Mouse (Mus musculus) Muller cell, postnatal 12 days (primary cell): ENCODE measurements around the gene Kcnc3.
A peak's percentile ranks its signal among the peaks of the same experiment; 100 is the strongest.

Experiments used
- DNase-seq: peaks from one replicate; pipeline ENCODE4 v3.0.0-alpha.2; 2015; ENCODE audit errors: inconsistent ontology term

Gene Kcnc3

DNA sequence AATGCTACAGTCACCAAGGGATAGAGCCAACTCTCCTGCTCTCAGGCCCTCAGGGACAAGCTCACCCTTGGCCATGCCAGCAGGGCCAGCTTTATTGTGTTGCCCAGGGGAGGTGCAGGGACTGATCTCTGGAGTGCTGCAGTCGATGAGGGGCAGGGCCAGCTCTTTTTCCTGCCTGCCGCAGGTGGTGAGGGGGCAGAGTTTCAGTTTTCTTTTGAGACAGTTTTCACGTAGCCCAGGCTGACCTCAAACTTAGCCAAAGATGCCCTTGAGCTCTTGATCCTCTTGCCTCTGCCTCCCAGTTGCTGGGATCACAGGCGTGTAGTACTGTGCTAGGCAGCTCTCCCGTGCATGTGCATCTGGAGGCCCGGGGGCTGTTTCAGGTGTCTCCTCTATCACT lies 19.5 kb upstream of the Kcnc3 start:
- DNase-seq = no peak

DNA sequence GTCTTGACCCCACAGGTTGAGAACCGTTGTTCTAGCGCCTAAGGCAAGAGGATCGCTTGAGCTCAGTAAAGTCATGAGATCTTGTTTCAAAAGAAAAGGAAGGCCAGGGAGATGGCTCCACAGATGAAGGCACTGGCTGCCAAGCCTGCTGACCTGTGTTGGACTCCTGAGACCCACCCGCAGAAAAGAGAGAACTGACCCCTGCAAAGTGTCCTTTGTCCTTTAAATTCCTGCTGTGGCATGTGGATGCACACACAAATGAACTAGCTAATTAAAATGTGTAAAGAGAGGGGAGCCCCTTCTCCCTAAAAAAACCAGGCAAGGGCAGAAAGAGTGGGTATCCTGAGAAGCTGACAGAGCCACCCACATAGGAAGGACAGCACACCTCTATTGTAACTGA lies 18.7 kb upstream of the Kcnc3 start:
- no peak for DNase-seq

DNA sequence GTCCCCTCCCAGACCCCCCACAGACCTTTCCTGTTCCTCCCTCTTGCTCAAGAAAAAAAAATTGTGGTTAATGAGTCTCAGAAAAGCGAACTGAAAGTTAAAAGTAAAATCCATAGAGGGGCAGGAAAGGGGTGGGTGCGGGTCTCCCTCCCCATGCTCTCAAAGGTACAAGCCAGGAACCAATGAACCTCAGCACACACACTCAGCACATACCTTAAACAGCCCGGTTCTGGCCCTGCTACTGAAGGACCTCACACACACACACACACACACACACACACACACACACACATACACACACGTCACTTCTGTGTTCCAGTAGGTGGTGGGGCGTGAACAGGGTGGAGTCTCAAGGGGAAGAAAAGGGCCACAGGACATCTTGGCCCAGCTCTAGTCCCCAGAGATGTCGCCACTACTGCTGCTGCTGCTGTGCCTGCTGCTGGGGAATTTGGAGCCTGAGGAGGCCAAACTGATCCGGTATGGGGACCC lies 18.2 kb upstream of the Kcnc3 start, which contains the start of gene Napsa:
Napsa (plus strand) TSS at position 168 of the 489 bp plus-strand sequence.
- DNase-seq = no peak

DNA sequence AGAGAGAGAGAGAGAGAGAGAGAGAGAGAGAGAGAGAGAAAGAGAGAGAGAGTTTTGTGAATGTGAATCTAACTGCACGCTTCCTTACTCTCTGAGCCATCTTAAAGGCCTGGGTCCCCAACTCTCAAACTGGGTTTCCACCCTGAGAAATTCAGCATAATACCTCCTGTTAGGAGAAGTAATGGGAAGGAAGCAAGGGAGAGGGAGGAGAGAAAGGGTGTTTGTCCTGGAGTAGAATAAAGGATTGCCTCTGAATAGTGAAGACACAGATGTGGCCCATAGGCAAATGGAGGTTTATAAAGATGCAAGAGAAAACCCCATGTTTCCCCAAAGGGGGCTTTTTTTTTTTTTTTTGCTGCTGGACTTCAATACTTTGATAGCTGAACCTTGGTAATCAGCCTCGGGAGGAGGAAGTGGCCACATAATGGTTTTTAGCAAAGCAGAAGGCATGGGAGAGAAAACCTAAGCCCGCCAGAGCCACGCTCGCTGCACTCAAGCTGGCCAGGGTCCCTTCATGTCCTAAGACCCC lies 17.4 kb upstream of the Kcnc3 start:
- no peak for DNase-seq

DNA sequence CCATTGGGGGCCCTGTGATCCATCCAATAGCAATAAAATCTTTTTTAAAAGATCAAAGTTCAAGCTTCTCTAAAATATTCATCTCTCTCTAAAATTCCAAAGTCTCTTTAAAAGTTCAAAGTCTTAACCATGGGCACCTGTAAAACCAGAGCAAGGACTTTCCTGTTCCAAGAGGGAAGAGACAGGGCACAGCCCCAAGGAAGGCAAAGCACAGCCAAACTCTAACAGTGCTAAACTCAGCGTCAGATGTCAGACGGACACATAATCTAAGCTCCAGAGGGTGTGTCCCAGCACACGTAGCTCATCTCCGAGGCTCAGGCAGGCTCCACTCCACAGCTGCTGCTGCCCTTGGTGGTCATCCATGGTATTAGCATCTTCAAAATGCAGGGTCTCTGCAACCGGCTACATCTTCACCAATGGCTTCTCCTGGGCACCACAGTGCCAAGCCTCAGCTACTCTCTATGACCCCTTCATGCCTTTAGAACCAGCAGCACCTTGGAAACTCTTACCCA lies 14.1 kb upstream of the Kcnc3 start:
- no peak for DNase-seq

DNA sequence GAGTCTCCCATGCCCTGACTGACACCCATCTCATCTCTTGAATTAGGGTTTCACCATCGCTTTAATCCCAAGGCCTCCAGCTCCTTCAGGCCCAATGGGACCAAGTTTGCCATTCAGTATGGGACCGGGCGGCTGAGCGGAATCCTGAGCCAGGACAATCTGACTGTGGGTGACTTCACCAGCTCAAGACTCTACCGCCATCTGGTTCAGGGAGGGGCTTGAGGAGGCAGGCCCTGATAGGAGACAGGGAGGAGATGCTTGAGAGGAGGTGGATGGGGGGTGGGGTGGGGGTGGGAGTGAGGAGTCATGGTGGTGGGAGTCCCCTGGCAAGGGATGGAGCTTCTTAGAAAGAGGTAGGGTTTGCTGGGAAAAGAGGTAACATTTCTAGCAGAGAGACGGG lies 8.8 kb upstream of the Kcnc3 start:
- no peak for DNase-seq

DNA sequence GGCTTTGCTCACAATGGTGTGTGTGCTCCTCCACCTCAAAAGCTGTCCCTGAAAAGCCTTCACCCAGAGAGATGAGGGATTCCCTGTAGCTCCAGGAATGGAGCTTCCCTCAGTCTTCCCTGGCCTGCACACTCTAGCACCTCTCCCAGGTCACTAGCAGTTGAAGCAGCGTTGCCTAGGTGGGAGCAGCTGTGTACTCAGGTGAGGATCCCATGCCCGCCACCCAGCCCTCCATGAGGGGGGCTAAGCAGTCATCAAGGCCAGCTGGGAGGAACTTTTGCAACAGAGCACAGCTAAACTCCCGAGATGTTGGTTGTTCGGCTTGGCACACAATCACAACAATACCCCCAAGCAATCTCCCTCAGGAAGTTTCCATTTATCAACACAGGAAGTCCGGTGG lies 7.8 kb upstream of the Kcnc3 start:
- DNase-seq = no peak

DNA sequence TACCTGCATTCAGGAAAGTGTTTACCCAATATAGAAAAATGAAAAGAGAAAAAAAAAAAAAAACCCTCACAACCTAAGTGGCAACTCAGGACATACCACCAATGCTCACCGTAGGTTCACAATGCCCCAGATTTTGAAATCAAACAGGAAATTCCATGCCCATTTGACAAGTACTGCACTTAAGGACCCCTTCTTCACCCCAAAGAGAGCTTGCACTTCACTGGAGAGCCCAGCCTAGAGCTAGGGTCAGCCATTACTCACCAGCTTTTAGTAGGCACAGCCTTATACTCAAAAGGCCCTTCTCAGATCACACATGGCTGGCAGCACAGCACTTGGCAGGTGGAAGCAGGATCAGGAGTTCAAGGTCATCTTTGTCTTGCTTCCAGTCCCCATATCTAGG lies 7.3 kb upstream of the Kcnc3 start:
- no peak for DNase-seq

DNA sequence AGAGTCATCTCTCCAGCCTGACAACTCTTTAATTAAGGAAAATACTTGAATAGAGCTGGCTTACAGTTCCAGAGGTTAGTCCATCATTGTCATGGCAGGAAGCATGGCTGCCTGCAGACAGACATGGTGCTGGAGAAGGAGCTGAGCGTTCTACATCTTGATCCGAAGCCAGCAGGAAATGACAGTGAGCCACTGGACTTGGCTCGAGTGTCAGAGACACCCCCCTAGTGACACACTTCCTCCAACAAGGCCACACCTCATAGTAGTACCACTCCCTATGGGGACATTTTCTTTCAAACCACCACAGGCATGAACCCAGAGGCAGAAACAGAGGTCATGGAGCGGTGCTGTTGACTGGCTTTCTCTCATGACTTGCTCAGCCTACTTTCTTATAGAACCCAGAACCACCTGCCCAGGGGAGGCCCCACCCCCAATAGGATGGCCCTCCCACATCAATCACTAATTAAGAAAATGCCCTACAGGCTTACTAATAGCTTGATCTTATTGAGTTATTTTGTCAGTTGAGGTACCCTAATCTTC lies 6.1 kb upstream of the Kcnc3 start:
- DNase-seq = no peak

DNA sequence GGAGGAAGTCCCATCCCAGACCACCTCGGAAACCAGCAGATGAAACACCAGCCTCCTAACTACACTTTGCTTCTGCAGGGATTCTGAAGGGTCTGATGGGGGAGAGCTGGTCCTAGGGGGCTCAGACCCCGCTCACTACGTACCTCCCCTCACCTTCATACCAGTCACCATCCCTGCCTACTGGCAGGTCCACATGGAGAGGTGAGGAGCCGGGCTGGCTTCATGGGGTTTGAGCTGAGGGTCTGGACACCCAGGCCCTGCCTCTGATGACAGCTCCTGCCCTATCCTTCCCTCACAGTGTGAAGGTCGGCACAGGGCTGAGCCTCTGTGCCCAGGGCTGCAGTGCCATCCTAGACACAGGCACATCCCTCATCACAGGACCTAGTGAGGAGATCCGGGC lies 5.5 kb upstream of the Kcnc3 start:
- DNase-seq = no peak

DNA sequence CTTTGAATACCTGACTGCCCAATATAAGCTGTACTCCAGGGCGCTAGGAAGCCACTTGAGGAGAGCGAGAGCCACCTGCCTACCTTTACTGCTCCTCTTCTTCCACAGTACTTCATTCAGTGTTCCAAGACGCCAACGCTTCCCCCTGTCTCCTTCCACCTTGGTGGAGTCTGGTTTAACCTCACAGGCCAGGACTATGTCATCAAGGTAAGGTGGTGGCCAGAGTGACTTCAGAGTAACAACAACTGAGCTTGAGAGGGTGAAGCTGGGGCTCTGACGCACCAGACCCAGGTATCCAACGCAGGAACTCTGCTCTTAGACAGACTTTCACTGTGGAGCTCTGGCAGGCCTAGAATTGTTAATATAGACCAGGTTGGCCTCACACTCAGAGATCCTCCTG lies 4.9 kb upstream of the Kcnc3 start:
- no peak for DNase-seq

DNA sequence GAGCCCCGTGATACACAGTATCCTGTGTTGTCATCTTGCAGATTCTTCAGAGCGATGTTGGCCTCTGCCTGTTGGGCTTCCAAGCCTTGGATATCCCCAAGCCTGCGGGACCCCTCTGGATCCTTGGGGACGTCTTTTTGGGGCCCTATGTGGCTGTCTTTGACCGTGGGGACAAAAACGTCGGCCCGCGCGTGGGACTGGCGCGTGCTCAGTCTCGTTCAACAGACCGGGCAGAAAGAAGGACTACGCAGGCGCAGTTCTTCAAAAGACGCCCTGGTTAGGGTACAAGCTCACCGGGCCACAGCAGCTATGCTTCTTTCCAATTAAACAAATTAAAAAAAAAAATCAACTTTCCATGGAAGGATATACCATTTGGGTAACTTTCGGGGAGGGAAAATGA lies 3.9 kb upstream of the Kcnc3 start:
- DNase-seq = no peak

DNA sequence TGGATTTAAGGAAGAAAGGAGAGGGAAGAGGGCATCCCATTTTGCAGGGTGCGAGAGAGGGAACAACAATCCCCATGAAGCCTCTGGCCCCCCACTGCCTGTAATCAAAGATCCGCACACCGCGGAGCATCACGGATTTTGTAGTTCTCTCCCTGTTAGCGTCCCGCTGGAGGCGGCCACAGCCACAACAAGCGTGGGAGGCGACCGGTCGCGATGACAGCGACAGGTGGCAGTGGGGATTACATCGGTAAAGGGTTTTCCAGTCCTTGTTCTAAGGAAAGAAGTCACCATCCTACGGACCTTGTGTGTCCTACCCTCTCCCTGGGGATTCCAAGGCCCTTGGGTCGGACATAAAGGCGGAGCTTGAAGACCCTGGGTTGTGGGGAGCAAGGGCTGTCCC lies 3.5 kb upstream of the Kcnc3 start:
- peak; percentile 81 for DNase-seq

DNA sequence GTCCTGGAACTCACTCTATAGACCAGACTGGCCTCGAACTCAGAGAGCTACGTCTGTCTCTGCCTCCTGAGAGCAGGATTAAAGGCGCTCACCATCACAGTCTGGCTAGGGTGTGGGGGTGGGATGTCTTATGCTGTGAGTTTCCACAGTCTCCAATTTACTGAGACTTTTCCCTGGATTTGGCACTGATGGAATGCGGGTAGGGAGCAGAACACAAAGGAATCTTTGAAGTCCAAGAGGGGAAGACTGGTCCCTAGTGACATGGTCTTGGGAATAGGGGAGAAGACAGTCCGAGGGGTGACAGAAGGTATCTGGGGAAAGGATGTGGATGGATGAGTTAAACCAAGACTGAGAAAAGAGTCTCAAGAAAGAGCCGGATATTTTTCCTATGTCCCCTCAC lies 2.8 kb upstream of the Kcnc3 start:
- DNase-seq = no peak

DNA sequence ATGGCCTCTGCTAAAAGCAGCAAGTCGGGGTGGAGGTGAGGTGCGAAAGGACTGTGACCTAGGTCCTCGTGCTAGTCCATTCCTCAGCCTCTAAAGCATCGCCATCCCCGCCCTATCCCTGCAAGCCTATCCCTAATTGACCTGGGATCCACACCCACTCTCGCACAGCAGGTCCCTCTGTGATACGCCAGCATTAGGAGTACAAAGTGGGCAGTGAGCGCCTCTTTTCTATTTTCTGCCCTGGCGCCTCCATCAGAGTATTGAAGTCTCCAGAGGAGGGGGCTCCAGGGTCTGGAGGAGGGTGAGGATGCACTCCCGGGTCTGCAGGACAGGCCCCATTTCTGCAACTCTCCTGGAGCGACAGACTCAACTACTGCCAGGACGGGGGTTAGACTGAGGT lies 2.1 kb upstream of the Kcnc3 start:
- no peak for DNase-seq

DNA sequence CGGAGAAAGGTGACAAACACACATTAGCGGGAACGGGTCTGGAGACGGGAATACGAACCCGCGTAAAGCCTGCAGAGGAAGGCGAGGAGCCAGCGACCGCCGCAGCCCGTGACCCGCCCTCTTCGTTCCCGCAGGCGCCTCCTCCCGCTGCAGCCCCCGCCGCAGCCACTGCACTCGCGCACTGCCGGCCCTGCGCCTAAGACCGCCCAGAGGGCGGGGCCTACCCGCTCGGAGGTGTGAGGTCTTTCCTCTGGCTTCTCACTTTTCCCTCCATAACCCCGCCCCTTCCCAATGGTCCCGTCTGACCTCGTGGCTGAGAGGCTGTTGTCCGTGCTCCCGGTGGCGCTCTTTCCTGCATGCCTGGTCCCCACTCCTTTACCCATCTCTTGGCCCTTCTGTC lies 1.3 kb upstream of the Kcnc3 start:
- peak; percentile 93 for DNase-seq

DNA sequence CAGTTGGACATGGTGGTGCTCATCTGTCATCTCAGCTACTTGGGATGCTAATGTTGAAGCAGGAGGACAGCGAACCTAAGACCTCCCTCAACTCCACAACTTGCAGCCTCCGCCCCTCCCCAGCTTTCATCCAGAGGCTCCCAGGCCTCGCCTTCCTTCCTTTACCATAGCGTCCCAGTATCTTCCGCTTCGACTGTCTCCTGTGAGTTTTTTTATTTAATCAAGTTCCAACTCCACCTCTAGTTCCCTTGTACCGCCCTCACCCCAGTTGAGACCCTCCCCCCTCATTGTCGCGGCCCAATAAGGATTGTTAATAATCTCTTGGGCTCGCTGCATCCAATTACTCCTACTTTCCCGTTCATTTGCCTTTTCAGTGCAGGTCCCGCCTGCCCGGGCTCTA lies 518 bp upstream of the Kcnc3 start:
- DNase-seq = peak; percentile 36

DNA sequence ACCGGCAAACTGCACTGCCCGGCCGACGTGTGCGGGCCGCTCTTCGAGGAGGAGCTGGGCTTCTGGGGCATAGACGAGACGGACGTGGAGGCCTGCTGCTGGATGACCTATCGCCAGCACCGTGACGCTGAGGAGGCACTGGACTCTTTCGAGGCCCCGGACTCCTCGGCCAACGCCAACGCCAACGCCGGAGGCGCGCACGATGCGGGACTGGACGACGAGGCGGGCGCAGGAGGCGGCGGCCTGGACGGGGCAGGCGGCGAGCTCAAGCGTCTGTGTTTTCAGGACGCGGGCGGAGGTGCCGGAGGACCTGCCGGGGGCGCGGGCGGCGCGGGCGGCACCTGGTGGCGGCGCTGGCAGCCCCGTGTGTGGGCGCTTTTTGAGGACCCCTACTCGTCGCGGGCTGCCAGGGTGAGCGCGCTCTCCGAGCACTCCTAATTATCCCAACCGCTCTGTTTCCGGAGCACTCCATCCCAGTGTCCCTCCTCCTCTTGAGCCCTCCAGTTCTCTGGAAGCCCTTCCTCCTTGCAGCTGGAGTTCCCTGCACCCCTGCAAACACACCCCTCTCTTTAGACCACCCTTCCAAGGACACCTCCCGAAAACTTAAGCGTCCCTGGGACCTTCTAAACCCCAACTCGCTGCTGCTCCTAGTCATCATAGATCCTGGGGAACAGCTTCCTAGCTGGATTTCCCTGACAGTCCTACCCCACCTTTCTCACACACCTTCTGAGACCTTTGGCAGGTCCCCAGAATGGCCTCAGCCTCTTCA lies 1.1 kb downstream of the Kcnc3 start:
- DNase-seq = peak; percentile 28

DNA sequence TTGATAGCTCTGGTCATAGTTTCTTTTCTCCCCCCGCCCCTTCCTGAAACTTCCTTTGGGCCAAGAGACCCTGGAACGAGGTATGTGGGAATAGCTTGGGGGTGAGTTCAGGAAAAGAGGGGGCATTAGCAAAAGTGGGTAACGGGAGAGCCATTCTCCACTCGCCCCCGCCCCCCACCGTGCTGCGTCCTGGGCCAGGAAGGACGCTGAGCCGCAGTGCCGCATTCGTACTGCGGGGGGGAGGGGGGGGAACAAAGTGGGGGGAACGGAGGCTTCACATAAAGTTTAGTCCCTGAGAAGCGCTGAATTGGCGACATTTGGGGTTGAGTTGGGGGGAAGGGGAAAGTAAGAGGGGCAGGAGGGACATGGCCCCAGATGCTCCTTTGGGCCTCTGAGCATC lies 2.6 kb downstream of the Kcnc3 start:
- DNase-seq = no peak

DNA sequence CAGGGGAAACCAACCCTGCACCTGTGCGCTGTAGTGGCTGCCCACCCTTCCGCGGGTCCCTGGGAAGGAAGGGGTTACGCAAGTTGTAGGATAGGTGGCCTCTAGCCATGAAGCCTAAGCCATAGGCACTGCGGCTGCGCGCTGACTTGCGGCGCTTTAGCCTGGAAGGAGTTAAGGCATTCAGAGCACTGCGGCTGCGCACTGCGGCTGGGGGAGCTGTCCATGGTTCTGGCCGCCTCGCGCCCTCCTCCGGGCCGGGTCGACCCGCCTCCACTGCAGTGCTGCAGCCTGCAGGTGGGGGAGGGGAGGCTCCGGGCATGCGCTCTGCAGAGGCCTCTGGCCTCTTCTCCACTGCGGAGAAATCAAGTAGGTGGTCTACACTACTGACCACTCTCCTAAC lies 3.3 kb downstream of the Kcnc3 start:
- peak; percentile 92 for DNase-seq

DNA sequence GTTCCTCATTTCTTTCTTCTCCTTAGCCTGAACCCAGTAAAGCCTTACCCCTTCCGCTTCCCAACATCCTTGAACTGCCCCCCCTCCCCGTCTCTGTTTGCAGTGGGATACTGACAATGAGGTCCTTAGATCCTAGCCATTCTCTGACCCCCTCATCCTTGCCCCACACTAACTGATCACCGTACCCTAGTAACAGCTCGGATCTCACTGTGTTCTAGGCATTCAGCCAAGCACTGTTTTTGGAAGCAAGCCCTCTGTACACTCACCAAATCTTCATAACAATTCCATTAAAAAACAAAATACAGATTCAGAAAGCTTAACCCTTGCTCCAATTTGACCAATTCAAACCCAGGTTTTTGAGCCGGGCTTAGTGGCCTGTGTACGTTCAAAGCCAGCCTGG lies 3.8 kb downstream of the Kcnc3 start:
- peak; percentile 42 for DNase-seq

DNA sequence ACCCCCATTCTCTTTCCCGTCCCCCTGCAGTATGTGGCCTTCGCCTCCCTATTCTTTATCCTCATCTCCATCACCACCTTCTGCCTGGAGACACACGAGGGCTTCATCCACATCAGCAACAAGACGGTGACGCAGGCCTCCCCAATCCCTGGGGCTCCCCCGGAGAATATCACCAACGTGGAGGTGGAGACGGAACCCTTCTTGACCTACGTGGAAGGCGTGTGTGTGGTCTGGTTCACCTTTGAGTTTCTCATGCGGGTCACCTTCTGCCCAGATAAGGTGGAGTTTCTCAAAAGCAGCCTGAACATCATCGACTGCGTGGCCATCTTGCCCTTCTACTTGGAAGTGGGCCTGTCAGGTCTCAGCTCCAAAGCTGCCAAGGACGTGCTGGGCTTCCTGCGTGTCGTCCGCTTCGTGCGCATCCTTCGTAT lies 4.7 kb downstream of the Kcnc3 start:
- no peak for DNase-seq

DNA sequence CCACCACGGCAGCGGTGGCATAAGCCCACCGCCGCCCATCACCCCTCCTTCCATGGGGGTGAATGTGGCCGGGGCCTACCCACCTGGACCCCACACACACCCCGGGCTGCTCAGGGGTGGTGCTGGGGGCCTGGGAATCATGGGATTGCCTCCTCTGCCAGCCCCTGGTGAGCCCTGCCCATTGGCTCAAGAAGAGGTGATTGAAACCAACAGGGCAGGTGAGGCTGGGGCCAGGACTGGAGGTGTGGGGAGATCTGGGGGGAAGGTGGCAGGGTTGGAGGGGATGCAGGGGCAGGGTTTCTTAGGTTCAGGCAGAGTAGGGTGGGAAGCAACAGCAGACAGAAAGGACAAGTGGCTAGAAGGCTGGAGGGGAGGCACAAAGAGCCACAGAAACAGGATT lies 5.6 kb downstream of the Kcnc3 start:
- no peak for DNase-seq
